Mouse (Mus musculus) bone marrow macrophage, adult 2 months (primary cell): ENCODE data around the gene Bik.

Source experiments
- CTCF ChIP-seq: IDR thresholded peaks from 2 replicates; pipeline ENCODE4 v1.5.1; 2012; ENCODE audit warnings: low read depth, mild to moderate bottlenecking, low read length, moderate library complexity
- POLR2A ChIP-seq: IDR thresholded peaks from 2 replicates; pipeline ENCODE4 v1.6.1; 2012; ENCODE audit warnings: mild to moderate bottlenecking, low read depth, low read length, borderline replicate concordance

DNA sequence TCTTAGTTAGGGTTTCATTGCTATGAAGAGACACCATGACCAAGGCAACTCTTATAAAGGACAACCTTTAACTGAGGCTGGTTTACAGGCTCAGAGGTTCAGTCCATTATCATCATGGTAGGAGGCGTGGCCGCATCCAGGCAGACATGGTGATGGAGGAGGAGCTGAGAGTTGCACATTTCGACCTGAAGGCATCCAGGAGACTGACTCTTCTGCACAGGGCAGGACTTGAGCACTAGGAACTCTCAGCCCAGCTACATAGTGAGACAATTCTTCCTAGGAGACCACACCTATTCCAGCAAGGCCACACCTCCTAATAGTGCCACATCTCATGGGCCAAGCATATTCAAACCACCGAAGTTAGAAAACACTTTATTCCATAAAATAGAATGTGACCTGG is 46.8 kb upstream of the Bik start:
- TF ChIP-seq CTCF (no peak), POLR2A (no peak)
